Mouse (Mus musculus) monocyte, adult 59 days (primary cell): Measurements from ENCODE around the gene Kif18b. TPM values are rescaled to one million over a fixed set of nuclear protein-coding genes. Genes with fewer than 3 reads are reported as not detected.

Experiments used
- total RNA-seq, 2 experiments: library from RNA; stranded (reverse); gene quantifications; one replicate each; pipeline ENCODE4 v1.2.4; 2023

Gene Kif18b
- under 1 TPM; 0.18 to 0.97 TPM for total RNA-seq

GRCm38 (mm10) chr11:102924557-102925350, at the start of gene Kif18b:
Gene Kif18b (minus strand): TSS chr11:102925124.

GRCm38 (mm10) chr11:102946265-102946991, 21.5 kb upstream of the Kif18b start, which contains the start of gene C1ql1:
Gene C1ql1 (minus strand): TSS chr11:102946688.

DNA sequence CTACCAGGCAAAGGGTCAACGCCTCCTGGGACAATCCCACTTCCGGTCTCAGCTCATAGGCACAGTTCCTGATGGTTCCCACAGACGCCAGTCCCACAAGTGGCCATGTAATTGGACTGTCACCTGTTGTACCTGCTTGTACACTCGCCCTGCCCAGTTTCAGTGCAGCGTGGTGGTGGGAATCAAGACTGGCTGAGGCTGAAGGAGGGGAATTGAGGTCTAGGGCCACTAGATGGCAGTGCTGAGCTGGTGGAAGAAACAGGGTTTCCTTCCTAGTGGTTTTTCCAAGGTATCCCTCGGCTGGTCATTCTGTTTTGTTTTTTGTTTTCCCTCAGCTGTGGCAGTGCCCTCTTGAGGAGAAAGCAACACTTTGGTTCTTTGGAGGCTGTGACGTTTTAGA, 24.2 kb downstream of the Kif18b start, which contains the start of gene Gfap:
Gfap (minus strand) TSS at position 150 of the 400 bp plus-strand sequence.

DNA sequence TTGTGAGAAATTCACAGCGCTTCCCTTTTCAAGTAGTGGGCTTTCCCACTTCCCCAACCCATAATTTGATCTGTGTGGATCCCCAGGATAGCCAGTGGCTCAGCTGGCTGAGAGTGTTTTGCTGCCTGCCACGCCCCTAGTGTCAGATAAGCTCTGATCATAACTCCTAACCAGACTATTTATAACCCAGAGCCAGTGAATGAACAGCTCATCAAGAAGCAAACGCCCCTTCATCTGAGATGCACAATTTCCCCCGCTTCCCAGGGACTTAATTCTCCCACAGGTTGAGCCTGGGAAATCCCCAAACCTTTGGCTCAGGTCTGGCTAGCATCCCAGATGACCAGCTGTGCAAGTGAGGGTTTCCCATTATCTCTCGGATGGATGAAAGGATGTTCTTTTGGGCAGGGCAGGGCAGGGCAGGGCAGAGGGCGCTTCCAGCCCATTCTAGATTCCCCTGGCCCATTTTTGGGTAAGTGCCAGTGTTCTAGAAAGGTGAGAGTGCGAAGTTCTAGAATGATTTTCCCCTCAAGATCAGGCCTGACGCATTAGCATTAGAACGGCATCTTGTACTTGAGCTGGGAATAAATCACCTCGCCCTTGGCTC, 40.2 kb downstream of the Kif18b start, which contains the start of gene Fam187a:
Fam187a (plus strand) TSS at position 554 of the 604 bp plus-strand sequence.

GRCm38 (mm10) chr11:102880585-102881313, 44.2 kb downstream of the Kif18b start, which contains the start of the genes Eftud2 and Ccdc103:
Gene Eftud2 (minus strand): TSS chr11:102880985.
Gene Ccdc103 (plus strand): TSS chr11:102881204.

Other genes starting within 250 kb of the Kif18b start
- 10 to 100 TPM; 21.1 TPM for gene Ccdc43, start 227.3 kb downstream of the Kif18b start, total RNA-seq
- 1 to 10 TPM; 4.0 to 4.2 TPM for gene Adam11, start 163.7 kb downstream of the Kif18b start, total RNA-seq
- not detected for gene Gjc1, start 105.4 kb downstream of the Kif18b start, total RNA-seq
- gene Higd1b, start 89.3 kb downstream of the Kif18b start, total RNA-seq = not detected
- gene Eftud2, start 44.1 kb downstream of the Kif18b start, total RNA-seq = 10 to 100 TPM; 80.3 to 82.1 TPM
- gene Ccdc103, start 43.9 kb downstream of the Kif18b start, total RNA-seq = not detected
- gene Fam187a, start 40.0 kb downstream of the Kif18b start, total RNA-seq = not detected
- not detected for gene Gfap, start 24.2 kb downstream of the Kif18b start, total RNA-seq
- not detected for gene C1ql1, start 21.6 kb upstream of the Kif18b start, total RNA-seq
- gene Nmt1, start 103.1 kb upstream of the Kif18b start, total RNA-seq = 10 to 100 TPM; 89.9 to 97.1 TPM
- 10 to 100 TPM; 30.5 to 33.0 TPM for gene Dcakd, start 103.2 kb upstream of the Kif18b start, total RNA-seq
- gene Plcd3, start 176.5 kb upstream of the Kif18b start, total RNA-seq = under 1 TPM; 0.68 to 0.73 TPM
- gene Acbd4, start 176.6 kb upstream of the Kif18b start, total RNA-seq = 10 to 100 TPM; 21.4 to 24.6 TPM
- gene Hexim1, start 191.1 kb upstream of the Kif18b start, total RNA-seq = 10 to 100 TPM; 47.5 to 61.8 TPM
- 1 to 10 TPM; 2.7 to 3.8 TPM for gene Hexim2, start 207.3 kb upstream of the Kif18b start, total RNA-seq
- gene Fmnl1, start 246.0 kb upstream of the Kif18b start, total RNA-seq = 100 to 1,000 TPM; 741 to 825 TPM